20 mouse cellular contexts compared by ENCODE assay signal in genomic region chr8:117033393-117033792, GRCm38 (mm10). TPM values are rescaled to one million over a fixed set of nuclear protein-coding genes. Genes with fewer than 3 reads are reported as not detected.
DNase-seq lines count a peak whose midpoint lies in the region; ATAC-seq lines count a peak whose summit lies in the region.
"Had no signal": no experiment of that assay in that cellular context is flagged by ENCODE, and none has a peak within 500 bp of the region (broad histone marks: within the 10 kb centered on the region; RNA-seq: fewer than 3 reads in every experiment).

No protein-coding gene starts in this region.

- DNase-seq in CD4-positive helper T cell, adult 2 months (ENCODE audit: low read depth, low spot score) = peak; percentile 25
- DNase-seq in T-cell, adult 2 months (ENCODE audit: low spot score) = peak; percentile 33
- peak; percentile 20 for DNase-seq in naive thymus-derived CD4-positive, alpha-beta T cell, adult 2 months (ENCODE audit: low read depth)
- DNase-seq in layer of hippocampus, postnatal 14 days (ENCODE audit: low spot score in 2 of 2) = no peak
- no peak for DNase-seq in midbrain, embryonic 14.5 days
- no peak for DNase-seq in heart, adult 9 months (ENCODE audit: low spot score in 2 of 2)
- DNase-seq in kidney, postnatal 4 days = no peak
- DNase-seq: cerebellum, adult 11-12 months; kidney, adult 8-10 months; kidney, postnatal 36 days; lung, postnatal 36 days had no signal

- no peak overlapping the region for H3K4me3 ChIP-seq in midbrain, embryonic 14.5 days (replicated peaks; ENCODE audit: low read depth, low read length)
- H3K4me3 ChIP-seq: embryonic facial prominence, embryonic 15.5 days; heart, embryonic 15.5 days; midbrain, embryonic 15.5 days; neural tube, embryonic 13.5 days had no signal

- WGBS in midbrain, embryonic 14.5 days = 85% methylated on average over 3 of the region's 3 CpGs

- no peak overlapping the region for H3K27ac ChIP-seq in midbrain, embryonic 14.5 days (replicated peaks; ENCODE audit: low read depth, low read length)
- H3K27ac ChIP-seq: embryonic facial prominence, embryonic 15.5 days; heart, embryonic 15.5 days; hindbrain, embryonic 14.5 days; midbrain, embryonic 15.5 days; neural tube, embryonic 13.5 days had no signal

- no peaks in the 10 kb centered on the region for H3K36me3 ChIP-seq in midbrain, embryonic 14.5 days (ENCODE audit: control insufficient read depth, insufficient read depth, low read length)
- H3K36me3 ChIP-seq: embryonic facial prominence, embryonic 15.5 days; heart, embryonic 15.5 days; midbrain, embryonic 15.5 days; neural tube, embryonic 13.5 days had no signal

- H3K9me3 ChIP-seq in midbrain, embryonic 14.5 days (ENCODE audit: control insufficient read depth, low read length) = no peaks in the 10 kb centered on the region
- H3K9me3 ChIP-seq: embryonic facial prominence, embryonic 15.5 days; heart, embryonic 15.5 days; midbrain, embryonic 15.5 days; neural tube, embryonic 13.5 days had no signal

- ATAC-seq in common myeloid progenitor, adult 5-6 weeks (replicated peaks; ENCODE audit: low read depth, poor library complexity, severe bottlenecking) = peak; percentile 85
- ATAC-seq in midbrain, embryonic 14.5 days (ENCODE audit: low FRiP score, low TSS enrichment) = no peak
- ATAC-seq: midbrain, embryonic 15.5 days had no signal

- H3K4me1 ChIP-seq in midbrain, embryonic 14.5 days (ENCODE audit: control insufficient read depth, insufficient read depth, low read length) = no peaks in the 10 kb centered on the region
- H3K4me1 ChIP-seq: embryonic facial prominence, embryonic 15.5 days; heart, embryonic 15.5 days; midbrain, embryonic 15.5 days; neural tube, embryonic 13.5 days had no signal

- H3K4me2 ChIP-seq in midbrain, embryonic 14.5 days (ENCODE audit: low read length) = no peak overlapping the region
- H3K4me2 ChIP-seq: embryonic facial prominence, embryonic 15.5 days; heart, embryonic 15.5 days; hindbrain, embryonic 14.5 days; midbrain, embryonic 15.5 days; neural tube, embryonic 13.5 days had no signal

- no peaks in the 10 kb centered on the region for H3K27me3 ChIP-seq in midbrain, embryonic 14.5 days (ENCODE audit: control insufficient read depth, insufficient read depth, low read length)
- H3K27me3 ChIP-seq: embryonic facial prominence, embryonic 15.5 days; heart, embryonic 15.5 days; midbrain, embryonic 15.5 days; neural tube, embryonic 13.5 days had no signal

- no peak overlapping the region for H3K9ac ChIP-seq in midbrain, embryonic 14.5 days (replicated peaks; ENCODE audit: low read length)
- H3K9ac ChIP-seq: embryonic facial prominence, embryonic 15.5 days; heart, embryonic 15.5 days; hindbrain, embryonic 14.5 days; midbrain, embryonic 15.5 days; neural tube, embryonic 13.5 days had no signal

RNA-seq across cellular contexts. Expression of gene Gcsh, which starts 40.1 kb away (rescaled TPM):
- 76.5 and 87.6 TPM in 2 replicates for total RNA-seq in common myeloid progenitor, adult 5-6 weeks (2017)
- 10 to 100 TPM; 49.1 to 55.1 TPM for total RNA-seq in layer of hippocampus, postnatal 14 days (2021)
- polyA plus RNA-seq in midbrain, embryonic 14.5 days (2014; fragmentation: Nextera tagmentation; extraction: Ambion mirVana) = 82.2 and 87.5 TPM in 2 replicates

RNA-seq across cellular contexts. Expression of gene Pkd1l2, which starts 48.9 kb away (rescaled TPM):
- not detected in 2 replicates for total RNA-seq in common myeloid progenitor, adult 5-6 weeks (2017)
- under 1 TPM; 0.14 TPM for total RNA-seq in layer of hippocampus, postnatal 14 days (2021)
- polyA plus RNA-seq in midbrain, embryonic 14.5 days (2014; fragmentation: Nextera tagmentation; extraction: Ambion mirVana) = 0.12 TPM in 1 of 2 replicates, not detected in the other
- polyA plus RNA-seq: forebrain, embryonic 11.5 days; limb, embryonic 11.5 days; liver, embryonic 16.5 days; midbrain, embryonic 15.5 days; neural tube, embryonic 13.5 days had no signal

RNA-seq across cellular contexts. Expression of gene 1700030J22Rik, which starts 54.6 kb away (rescaled TPM):
- 0.05 TPM in 1 of 2 replicates, not detected in the other for total RNA-seq in common myeloid progenitor, adult 5-6 weeks (2017)
- total RNA-seq in layer of hippocampus, postnatal 14 days (2021) = 1 to 10 TPM; 9.5 to 9.7 TPM
- 5.6 and 6.3 TPM in 2 replicates for polyA plus RNA-seq in midbrain, embryonic 14.5 days (2014; fragmentation: Nextera tagmentation; extraction: Ambion mirVana)

Comparison
In these comparisons a context has a peak if more than half of its experiments do, and no peak if none do; other contexts are left out.
1. DNase-seq: peak in CD4-positive helper T cell, adult 2 months (single experiment), T-cell, adult 2 months (single experiment) and naive thymus-derived CD4-positive, alpha-beta T cell, adult 2 months (single experiment); none in layer of hippocampus, postnatal 14 days (0 of 2), midbrain, embryonic 14.5 days (single experiment), heart, adult 9 months (0 of 2) and kidney, postnatal 4 days (0 of 2).
2. RNA of gene 1700030J22Rik, which starts 54.6 kb away (total RNA-seq): 9.5 to 9.7 TPM in layer of hippocampus, postnatal 14 days; 0.05 TPM in common myeloid progenitor, adult 5-6 weeks; every median in the first group is over 10 times any median in the second.